Mouse (Mus musculus): ENCODE measurements around the gene Drosha. TPM values are rescaled to one million over a fixed set of nuclear protein-coding genes. Genes with fewer than 3 reads are reported as not detected.
"Not testable (repeated sequence)": the region's sequence is repeated elsewhere in the genome, so short reads cannot be mapped to it uniquely, and the experiment has no call there.

Gene Drosha
- polyA plus RNA-seq, 1 experiment from 2014 or later: 8.4 TPM

DNA sequence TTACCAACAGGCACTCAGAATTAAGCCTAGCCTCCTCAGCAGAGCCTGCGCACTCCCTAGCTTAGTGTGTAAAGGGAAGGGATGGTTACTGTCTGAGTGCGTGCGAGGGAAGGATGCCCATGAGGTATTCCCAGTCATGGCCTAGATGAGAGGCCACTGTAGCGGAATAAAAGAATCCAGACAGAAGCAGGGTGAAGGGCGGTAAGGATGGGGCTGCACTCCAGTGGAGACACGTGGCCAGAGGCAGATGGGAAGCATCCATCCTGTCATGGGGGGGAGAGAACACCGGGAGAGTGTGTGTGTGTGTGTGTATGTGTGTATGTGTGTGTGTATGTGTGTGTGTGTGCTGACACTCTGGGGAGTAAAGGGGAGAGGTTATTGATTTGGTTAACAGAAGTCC, 86.5 kb downstream of the Drosha start:
- H3K9ac ChIP-seq (ENCODE audit: low read depth, low read length): no peak overlapping the region
- H3K27me3 ChIP-seq (replicated peaks; ENCODE audit: control insufficient read depth, insufficient read depth, low read length): no peaks in the 10 kb centered on the region
- TF ChIP-seq CTCF (IDR thresholded peaks at IDR 0.05; ENCODE audit: low read depth): no peak
- WGBS: 75% methylated on average over 7 of the region's 7 CpGs
- no peaks in the 10 kb centered on the region for H3K9me3 ChIP-seq (ENCODE audit: control insufficient read depth)
- no peak overlapping the region for H3K27ac ChIP-seq (ENCODE audit: low read depth, low read length)
- no peak for ATAC-seq
- no peak overlapping the region for H3K4me2 ChIP-seq (replicated peaks; ENCODE audit: low read depth)
- H3K4me3 ChIP-seq (ENCODE audit: low read depth, low read length): no peak overlapping the region
- peaks cover 20% of the 10 kb centered on the region for H3K36me3 ChIP-seq (ENCODE audit: control insufficient read depth, insufficient read depth)
- no peaks in the 10 kb centered on the region for H3K4me1 ChIP-seq (replicated peaks; ENCODE audit: control insufficient read depth, insufficient read depth, low read length)

GRCm38 (mm10) chr15:12916314-12916815, 91.8 kb downstream of the Drosha start:
- Histone ChIP-seq H3K27me3 (replicated peaks; ENCODE audit: control insufficient read depth, insufficient read depth, low read length) (no peaks in the 10 kb centered on the region), H3K4me1 (replicated peaks; ENCODE audit: control insufficient read depth, insufficient read depth, low read length) (no peaks in the 10 kb centered on the region), H3K36me3 (ENCODE audit: control insufficient read depth, insufficient read depth) (peaks cover 39% of the 10 kb centered on the region), H3K4me2 (replicated peaks; ENCODE audit: low read depth) (no peak overlapping the region), H3K9me3 (ENCODE audit: control insufficient read depth) (no peaks in the 10 kb centered on the region), H3K27ac (ENCODE audit: low read depth, low read length) (no peak overlapping the region), H3K9ac (ENCODE audit: low read depth, low read length) (no peak overlapping the region), H3K4me3 (ENCODE audit: low read depth, low read length) (no peak overlapping the region)
- no peak for TF ChIP-seq CTCF (IDR thresholded peaks at IDR 0.05; ENCODE audit: low read depth)
- ATAC-seq: no peak
- 84% methylated on average over 10 of the region's 10 CpGs for WGBS

DNA sequence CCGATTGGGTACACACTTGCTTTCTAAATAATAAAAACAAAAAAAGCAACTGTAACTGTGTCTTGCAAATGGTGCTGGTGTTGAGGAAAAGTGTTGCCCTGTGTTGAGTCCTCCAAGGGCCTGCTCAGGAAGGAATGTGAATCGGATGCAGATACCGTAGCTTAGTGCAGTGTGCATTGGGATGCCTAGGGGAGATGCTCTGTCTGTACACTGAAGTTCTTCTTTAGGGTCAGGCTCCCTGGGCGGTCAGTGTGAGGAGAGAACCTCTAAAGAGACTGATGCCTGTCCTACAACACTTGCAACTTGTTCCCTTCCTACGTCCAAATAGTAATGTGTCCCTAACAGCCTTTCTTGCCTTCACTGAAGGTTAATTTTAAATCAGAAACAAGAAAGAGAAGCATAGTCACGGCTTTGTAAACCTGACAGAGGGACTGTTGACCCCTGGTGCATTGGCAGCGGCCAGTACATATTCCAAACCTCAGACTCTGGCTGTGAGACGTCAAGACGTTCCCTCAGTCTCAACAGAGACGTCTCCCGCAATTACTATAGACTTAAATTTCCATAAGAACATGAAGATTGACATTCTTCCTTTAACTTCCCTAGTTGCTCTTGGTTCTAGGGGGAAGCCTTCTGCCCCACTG, 94.8 kb downstream of the Drosha start:
- ATAC-seq; H3K27ac ChIP-seq (ENCODE audit: low read depth, low read length); H3K4me1 ChIP-seq (replicated peaks; ENCODE audit: control insufficient read depth, insufficient read depth, low read length); H3K9me3 ChIP-seq (ENCODE audit: control insufficient read depth); H3K9ac ChIP-seq (ENCODE audit: low read depth, low read length); H3K4me3 ChIP-seq (ENCODE audit: low read depth, low read length); H3K27me3 ChIP-seq (replicated peaks; ENCODE audit: control insufficient read depth, insufficient read depth, low read length); H3K4me2 ChIP-seq (replicated peaks; ENCODE audit: low read depth): not testable (repeated sequence)
- H3K36me3 ChIP-seq (ENCODE audit: control insufficient read depth, insufficient read depth): peaks cover 40% of the 10 kb centered on the region
- WGBS: 90% methylated on average over 11 of the region's 11 CpGs

DNA sequence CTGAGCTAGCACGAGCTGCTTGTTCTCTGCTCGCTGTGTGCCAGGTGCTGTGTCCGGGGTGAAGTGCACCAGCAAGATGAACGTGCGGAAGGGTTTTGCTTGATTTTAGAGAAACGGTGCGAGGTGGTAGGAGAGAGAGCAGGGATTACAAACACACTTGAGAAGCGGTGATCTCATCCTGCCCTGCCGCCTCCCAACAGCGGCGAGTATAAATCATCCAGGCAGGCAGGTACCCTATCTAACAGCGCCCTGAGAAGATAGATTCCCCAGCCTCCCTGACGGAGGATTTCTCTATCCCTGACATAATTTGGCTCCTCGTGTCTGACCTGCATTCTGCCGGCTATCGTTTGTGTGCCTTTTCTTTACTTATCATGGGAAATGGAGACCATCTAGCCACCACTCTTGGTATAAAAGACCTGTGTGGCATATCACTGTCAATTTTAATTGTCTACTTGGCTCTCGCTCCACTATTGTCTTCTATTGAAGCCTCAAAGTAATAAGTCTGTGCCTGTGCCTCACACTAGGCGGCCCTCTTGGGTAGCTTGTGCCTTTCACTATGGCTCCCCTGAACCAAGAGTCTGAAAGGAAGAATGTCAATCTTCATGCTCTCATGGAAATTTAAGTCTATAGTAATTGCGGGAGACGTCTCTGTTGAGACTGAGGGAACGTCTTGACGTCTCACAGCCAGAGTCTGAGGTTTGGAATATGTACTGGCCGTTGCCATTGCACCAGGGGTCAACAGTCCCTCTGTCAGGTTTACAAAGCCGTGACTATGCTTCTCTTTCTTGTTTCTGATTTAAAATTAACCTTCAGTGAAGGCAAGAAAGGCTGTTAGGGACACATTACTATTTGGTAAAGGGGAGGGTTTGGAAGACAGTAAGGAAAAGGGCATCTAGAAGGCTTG, 95.6 kb downstream of the Drosha start:
- H3K9ac ChIP-seq (ENCODE audit: low read depth, low read length): no peak overlapping the region
- no peak for ATAC-seq

GRCm38 (mm10) chr15:12921901-12922300, 97.3 kb downstream of the Drosha start:
- peaks cover 39% of the 10 kb centered on the region for H3K36me3 ChIP-seq (ENCODE audit: control insufficient read depth, insufficient read depth)
- ATAC-seq: no peak

More for the DNA sequence above, 95.6 kb downstream of the Drosha start:
- no peak for TF ChIP-seq CTCF (IDR thresholded peaks at IDR 0.05; ENCODE audit: low read depth)
- no peak overlapping the region for H3K27ac ChIP-seq (ENCODE audit: low read depth, low read length)
- no peaks in the 10 kb centered on the region for H3K4me1 ChIP-seq (replicated peaks; ENCODE audit: control insufficient read depth, insufficient read depth, low read length)
- H3K27me3 ChIP-seq (replicated peaks; ENCODE audit: control insufficient read depth, insufficient read depth, low read length): no peaks in the 10 kb centered on the region
- H3K9me3 ChIP-seq (ENCODE audit: control insufficient read depth): no peaks in the 10 kb centered on the region
- peaks cover 39% of the 10 kb centered on the region for H3K36me3 ChIP-seq (ENCODE audit: control insufficient read depth, insufficient read depth)
- no peak overlapping the region for H3K4me2 ChIP-seq (replicated peaks; ENCODE audit: low read depth)
- 82% methylated on average over 24 of the region's 24 CpGs for WGBS
- H3K4me3 ChIP-seq (ENCODE audit: low read depth, low read length): no peak overlapping the region

DNA sequence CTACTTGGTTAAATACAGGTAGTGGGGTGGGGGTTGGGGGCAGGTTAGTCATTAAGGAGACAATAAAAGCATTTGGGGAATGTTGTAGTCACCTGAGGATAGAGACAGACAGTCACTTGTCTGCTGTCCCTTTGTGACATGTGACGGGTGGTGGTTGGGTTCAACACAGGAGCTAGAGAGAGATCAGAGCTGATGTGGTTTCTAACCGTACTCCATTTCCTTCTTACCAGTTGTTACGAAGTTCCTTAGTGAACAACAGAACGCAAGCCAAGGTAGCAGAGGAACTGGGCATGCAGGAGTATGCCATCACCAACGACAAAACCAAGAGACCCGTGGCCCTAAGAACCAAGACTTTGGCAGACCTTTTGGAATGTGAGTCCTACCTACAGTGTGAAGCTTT, 99.2 kb downstream of the Drosha start:
- Histone ChIP-seq H3K9me3 (ENCODE audit: control insufficient read depth) (no peaks in the 10 kb centered on the region), H3K4me1 (replicated peaks; ENCODE audit: control insufficient read depth, insufficient read depth, low read length) (no peaks in the 10 kb centered on the region), H3K4me2 (replicated peaks; ENCODE audit: low read depth) (no peak overlapping the region), H3K27me3 (replicated peaks; ENCODE audit: control insufficient read depth, insufficient read depth, low read length) (no peaks in the 10 kb centered on the region), H3K27ac (ENCODE audit: low read depth, low read length) (no peak overlapping the region), H3K4me3 (ENCODE audit: low read depth, low read length) (no peak overlapping the region), H3K36me3 (ENCODE audit: control insufficient read depth, insufficient read depth) (peaks cover 30% of the 10 kb centered on the region), H3K9ac (ENCODE audit: low read depth, low read length) (no peak overlapping the region)
- TF ChIP-seq CTCF (IDR thresholded peaks at IDR 0.05; ENCODE audit: low read depth): no peak
- WGBS: 94% methylated on average over 6 of the region's 6 CpGs
- ATAC-seq: no peak

More at GRCm38 (mm10) chr15:12921901-12922300, 97.3 kb downstream of the Drosha start:
- Histone ChIP-seq H3K9ac (ENCODE audit: low read depth, low read length) (no peak overlapping the region), H3K9me3 (ENCODE audit: control insufficient read depth) (no peaks in the 10 kb centered on the region), H3K27me3 (replicated peaks; ENCODE audit: control insufficient read depth, insufficient read depth, low read length) (no peaks in the 10 kb centered on the region), H3K4me3 (ENCODE audit: low read depth, low read length) (no peak overlapping the region), H3K27ac (ENCODE audit: low read depth, low read length) (no peak overlapping the region), H3K4me2 (replicated peaks; ENCODE audit: low read depth) (no peak overlapping the region), H3K4me1 (replicated peaks; ENCODE audit: control insufficient read depth, insufficient read depth, low read length) (no peaks in the 10 kb centered on the region)
- TF ChIP-seq CTCF (IDR thresholded peaks at IDR 0.05; ENCODE audit: low read depth): no peak
- WGBS: 92% methylated on average over 6 of the region's 6 CpGs

Measured in intestine, postnatal 0 days (tissue).